Comparison of ENCODE assay signal across 10 mouse cellular contexts in the genomic region with DNA sequence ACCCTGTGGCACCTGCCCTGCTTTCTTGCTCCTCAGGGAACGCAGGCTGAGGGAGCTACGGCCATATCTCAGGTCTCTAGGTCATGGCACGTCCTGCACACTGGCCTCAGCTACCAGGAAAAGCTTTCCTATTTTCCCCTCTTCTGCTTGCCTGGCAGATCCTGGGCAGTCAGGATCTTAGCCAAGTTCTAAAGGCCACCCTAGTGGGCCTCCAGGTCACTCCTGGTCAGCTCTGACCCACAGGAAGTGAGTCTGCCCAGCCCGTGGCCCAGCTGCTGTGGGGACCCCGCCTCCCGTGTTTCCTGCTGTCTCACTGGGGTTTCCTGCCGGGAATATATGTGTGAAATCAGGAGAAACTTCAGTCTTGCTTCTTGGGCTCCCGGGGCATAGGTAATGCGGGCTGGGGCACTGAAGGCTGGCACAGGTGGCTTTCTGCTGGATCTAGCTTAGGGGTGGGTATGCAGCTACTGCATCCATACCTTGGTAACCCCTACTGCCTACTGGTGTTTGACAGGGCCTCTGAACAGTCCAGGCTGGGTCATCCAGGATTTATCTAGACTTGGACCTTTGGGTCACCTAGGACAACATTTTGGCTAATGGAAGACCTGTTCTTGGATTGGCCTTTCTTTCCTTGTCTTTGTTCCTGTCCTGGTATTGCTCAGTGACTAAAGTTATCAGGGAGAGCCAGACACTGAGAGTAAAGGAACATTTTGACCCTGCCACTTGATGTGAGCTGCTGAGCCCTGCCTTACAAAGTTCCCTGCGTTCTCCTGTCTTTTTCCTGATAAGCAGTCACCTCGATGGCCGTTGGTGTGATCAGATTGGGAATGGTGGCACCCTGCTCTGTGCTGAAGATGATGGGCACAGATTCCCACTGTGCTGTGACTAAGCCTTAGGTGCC. TPM values are rescaled to one million over a fixed set of nuclear protein-coding genes. Genes with fewer than 3 reads are reported as not detected.
DNase-seq lines count a peak whose midpoint lies in the region; ATAC-seq lines count a peak whose summit lies in the region.
"Had no signal": no experiment of that assay in that cellular context is flagged by ENCODE, and none has a peak within 500 bp of the region (broad histone marks: within the 10 kb centered on the region; RNA-seq: fewer than 3 reads in every experiment).

No protein-coding gene starts in this region.

- peak overlapping the region; percentile 4; the same call in 1 of the 2 replicates for H3K27ac ChIP-seq in hindbrain, embryonic 10.5 days
- H3K27ac ChIP-seq in hindbrain, embryonic 12.5 days = no peak overlapping the region
- H3K27ac ChIP-seq in liver, embryonic 11.5 days (ENCODE audit: low read depth, low read length) = peak overlapping the region; percentile 1; the same call in 1 of the 2 replicates
- no peak overlapping the region for H3K27ac ChIP-seq in stomach, embryonic 16.5 days (ENCODE audit: low read length)

- no peak for ATAC-seq in hindbrain, embryonic 12.5 days (ENCODE audit: low FRiP score)
- no peak for ATAC-seq in liver, embryonic 11.5 days (replicated peaks; ENCODE audit: low FRiP score)
- ATAC-seq in stomach, embryonic 16.5 days (ENCODE audit: insufficient read depth, low FRiP score) = no peak

- H3K9me3 ChIP-seq in hindbrain, embryonic 10.5 days = no peaks in the 10 kb centered on the region
- no peaks in the 10 kb centered on the region for H3K9me3 ChIP-seq in hindbrain, embryonic 12.5 days (replicated peaks)
- H3K9me3 ChIP-seq in liver, embryonic 11.5 days (ENCODE audit: control insufficient read depth, low read length) = no peaks in the 10 kb centered on the region
- H3K9me3 ChIP-seq in stomach, embryonic 16.5 days (replicated peaks; ENCODE audit: control insufficient read depth, low read length) = no peaks in the 10 kb centered on the region

- peaks cover 65% of the 10 kb centered on the region for H3K4me1 ChIP-seq in hindbrain, embryonic 10.5 days (replicated peaks)
- peaks cover 36% of the 10 kb centered on the region for H3K4me1 ChIP-seq in hindbrain, embryonic 12.5 days
- H3K4me1 ChIP-seq in liver, embryonic 11.5 days (replicated peaks; ENCODE audit: control insufficient read depth, insufficient read depth, low read length) = peaks cover 48% of the 10 kb centered on the region
- peaks cover 39% of the 10 kb centered on the region for H3K4me1 ChIP-seq in stomach, embryonic 16.5 days (ENCODE audit: control insufficient read depth, insufficient read depth, low read length)

- 76% methylated on average over 12 of the region's 12 CpGs for whole genome bisulfite sequencing in hindbrain, embryonic 10.5 days
- 78% methylated on average over 12 of the region's 12 CpGs for WGBS in hindbrain, embryonic 12.5 days
- WGBS in liver, embryonic 11.5 days = 45% methylated on average over 12 of the region's 12 CpGs
- WGBS in stomach, embryonic 16.5 days = 58% methylated on average over 12 of the region's 12 CpGs

- H3K27me3 ChIP-seq in hindbrain, embryonic 10.5 days (ENCODE audit: insufficient read depth, poor library complexity, severe bottlenecking) = peaks cover 33% of the 10 kb centered on the region
- H3K27me3 ChIP-seq in hindbrain, embryonic 12.5 days = peaks cover 21% of the 10 kb centered on the region
- H3K27me3 ChIP-seq in liver, embryonic 11.5 days (replicated peaks; ENCODE audit: control insufficient read depth, insufficient read depth, low read length) = no peaks in the 10 kb centered on the region
- H3K27me3 ChIP-seq in stomach, embryonic 16.5 days (ENCODE audit: control insufficient read depth, insufficient read depth, low read length) = no peaks in the 10 kb centered on the region
- H3K27me3 ChIP-seq: CH12.LX had no signal

- peaks cover 4% of the 10 kb centered on the region; the same call in 1 of the 2 replicates for H3K36me3 ChIP-seq in hindbrain, embryonic 10.5 days
- no peaks in the 10 kb centered on the region for H3K36me3 ChIP-seq in hindbrain, embryonic 12.5 days
- H3K36me3 ChIP-seq in liver, embryonic 11.5 days (ENCODE audit: control insufficient read depth, insufficient read depth, low read length) = peaks cover 4% of the 10 kb centered on the region; the same call in 1 of the 2 replicates
- 0 out of 2 replicates have a peak, but pooled peaks cover 5% of the 10 kb centered on the region for H3K36me3 ChIP-seq in stomach, embryonic 16.5 days (ENCODE audit: control insufficient read depth, insufficient read depth, low read length)

- no peak overlapping the region for H3K4me2 ChIP-seq in hindbrain, embryonic 12.5 days (replicated peaks)
- H3K4me2 ChIP-seq in liver, embryonic 11.5 days = peak overlapping the region; percentile 35
- no peak overlapping the region for H3K4me2 ChIP-seq in stomach, embryonic 16.5 days (ENCODE audit: low read depth, low read length)

- DNase-seq in hindbrain, embryonic 10.5 days (ENCODE audit: low spot score) = no peak
- peak; percentile 64 for DNase-seq in heart, postnatal 4 days
- DNase-seq in liver, embryonic 11.5 days (ENCODE audit: low spot score) = no peak
- DNase-seq in right cerebral cortex, postnatal 25 days = no peak
- DNase-seq in layer of hippocampus, adult 11-12 months (ENCODE audit: low spot score) = no peak
- DNase-seq in embryo, embryonic 10.5 days (ENCODE audit: low spot score) = no peak
- DNase-seq: left cerebral cortex, postnatal 4 days had no signal

- H3K9ac ChIP-seq in hindbrain, embryonic 12.5 days = no peak overlapping the region
- H3K9ac ChIP-seq in liver, embryonic 11.5 days (ENCODE audit: low read depth, low read length) = no peak overlapping the region
- peak overlapping the region; percentile 43; the same call in 1 of the 2 replicates for H3K9ac ChIP-seq in stomach, embryonic 16.5 days (ENCODE audit: low read length)

- no peak overlapping the region for H3K4me3 ChIP-seq in hindbrain, embryonic 10.5 days
- H3K4me3 ChIP-seq in hindbrain, embryonic 12.5 days = no peak overlapping the region
- no peak overlapping the region for H3K4me3 ChIP-seq in liver, embryonic 11.5 days (ENCODE audit: low read depth, low read length)
- H3K4me3 ChIP-seq in stomach, embryonic 16.5 days (replicated peaks; ENCODE audit: low read length) = no peak overlapping the region

RNA-seq across cellular contexts. Expression of a gene that starts 2.9 kb away (rescaled TPM):
- 26.3 and 28.3 TPM in 2 replicates for polyA plus RNA-seq in hindbrain, embryonic 10.5 days (2016; fragmentation: Nextera tagmentation; extraction: Ambion mirVana)
- 26.5 and 28.1 TPM in 2 replicates for polyA plus RNA-seq in hindbrain, embryonic 12.5 days (2016; fragmentation: Nextera tagmentation; extraction: Ambion mirVana)
- total RNA-seq in heart, postnatal 4 days (2021) = 10 to 100 TPM; 51.3 to 53.5 TPM
- polyA plus RNA-seq in liver, embryonic 11.5 days (2014; fragmentation: Nextera tagmentation; extraction: Ambion mirVana) = 54.2 and 59.8 TPM in 2 replicates
- 57.8 and 61.0 TPM in 2 replicates for polyA plus RNA-seq in stomach, embryonic 16.5 days (2015; fragmentation: Nextera tagmentation; extraction: Ambion mirVana)

RNA-seq across cellular contexts. Expression of a gene that starts 25.6 kb away (rescaled TPM):
- polyA plus RNA-seq in hindbrain, embryonic 10.5 days (2016; fragmentation: Nextera tagmentation; extraction: Ambion mirVana) = 25.8 and 27.4 TPM in 2 replicates
- 34.8 and 36.8 TPM in 2 replicates for polyA plus RNA-seq in hindbrain, embryonic 12.5 days (2016; fragmentation: Nextera tagmentation; extraction: Ambion mirVana)
- total RNA-seq in heart, postnatal 4 days (2021) = 100 to 1,000 TPM; 103 to 108 TPM
- 23.1 and 26.2 TPM in 2 replicates for polyA plus RNA-seq in liver, embryonic 11.5 days (2014; fragmentation: Nextera tagmentation; extraction: Ambion mirVana)
- 55.7 and 56.4 TPM in 2 replicates for polyA plus RNA-seq in stomach, embryonic 16.5 days (2015; fragmentation: Nextera tagmentation; extraction: Ambion mirVana)

RNA-seq across cellular contexts. Expression of a gene that starts 42.4 kb away (rescaled TPM):
- 4.5 and 8.5 TPM in 2 replicates for polyA plus RNA-seq in hindbrain, embryonic 10.5 days (2016; fragmentation: Nextera tagmentation; extraction: Ambion mirVana)
- 16.0 and 16.2 TPM in 2 replicates for polyA plus RNA-seq in hindbrain, embryonic 12.5 days (2016; fragmentation: Nextera tagmentation; extraction: Ambion mirVana)
- 10 to 100 TPM; 22.3 to 25.0 TPM for total RNA-seq in heart, postnatal 4 days (2021)
- polyA plus RNA-seq in liver, embryonic 11.5 days (2014; fragmentation: Nextera tagmentation; extraction: Ambion mirVana) = 0.34 and 0.45 TPM in 2 replicates
- 3.3 and 3.4 TPM in 2 replicates for polyA plus RNA-seq in stomach, embryonic 16.5 days (2015; fragmentation: Nextera tagmentation; extraction: Ambion mirVana)

RNA-seq across cellular contexts. Expression of a gene that starts 58.3 kb away (rescaled TPM):
- polyA plus RNA-seq in hindbrain, embryonic 10.5 days (2016; fragmentation: Nextera tagmentation; extraction: Ambion mirVana) = 1.4 and 1.6 TPM in 2 replicates
- polyA plus RNA-seq in hindbrain, embryonic 12.5 days (2016; fragmentation: Nextera tagmentation; extraction: Ambion mirVana) = 0.47 and 0.96 TPM in 2 replicates
- total RNA-seq in heart, postnatal 4 days (2021) = under 1 TPM; 0.43 to 0.68 TPM
- 4.4 and 5.2 TPM in 2 replicates for polyA plus RNA-seq in liver, embryonic 11.5 days (2014; fragmentation: Nextera tagmentation; extraction: Ambion mirVana)
- polyA plus RNA-seq in stomach, embryonic 16.5 days (2015; fragmentation: Nextera tagmentation; extraction: Ambion mirVana) = 0.95 and 1.2 TPM in 2 replicates

Comparison
In these comparisons a context has a peak if more than half of its experiments do, and no peak if none do; other contexts are left out.
1. H3K27ac ChIP-seq: peak in hindbrain, embryonic 10.5 days (single experiment) and liver, embryonic 11.5 days (single experiment); none in hindbrain, embryonic 12.5 days (single experiment) and stomach, embryonic 16.5 days (single experiment).